Mouse (Mus musculus) forebrain, embryonic 15.5 days (tissue): ENCODE data around the gene Gm43638. TPM values are rescaled to one million over a fixed set of nuclear protein-coding genes. Genes with fewer than 3 reads are reported as not detected.
"Not testable (repeated sequence)": the region's sequence is repeated elsewhere in the genome, so short reads cannot be mapped to it uniquely, and the experiment has no call there.

Experiments
- ATAC-seq: fragments of 200-750 bp; cut with Nextera tagmentation; replicated peaks from 2 replicates; pipeline ENCODE4 v1.8.0; 2017; ENCODE audit warnings: mild to moderate bottlenecking, moderate TSS enrichment, moderate library complexity
- H3K27ac ChIP-seq: fragments of 300-500 bp; sonication (generic); replicated peaks from 2 replicates; pipeline ENCODE4 v1.5.1; 2015; ENCODE audit warnings: mild to moderate bottlenecking, inconsistent platforms
- H3K27me3 ChIP-seq: fragments of 300-500 bp; sonication (generic); 2 replicates; pipeline ENCODE4 v1.6.1; 2015; ENCODE audit warnings: inconsistent platforms
- H3K36me3 ChIP-seq: fragments of 300-500 bp; sonication (generic); 2 replicates; pipeline ENCODE4 v1.6.1; 2015; ENCODE audit warnings: mild to moderate bottlenecking, inconsistent platforms
- H3K4me1 ChIP-seq: fragments of 300-500 bp; sonication (generic); 2 replicates; pipeline ENCODE4 v1.6.1; 2015; ENCODE audit warnings: inconsistent platforms
- H3K4me2 ChIP-seq: fragments of 300-500 bp; sonication (generic); replicated peaks from 2 replicates; pipeline ENCODE4 v1.6.1; 2015; ENCODE audit warnings: mild to moderate bottlenecking, inconsistent platforms
- H3K4me3 ChIP-seq: fragments of 300-500 bp; sonication (generic); 2 replicates; pipeline ENCODE4 v1.5.1; 2015; ENCODE audit warnings: mild to moderate bottlenecking, inconsistent platforms
- H3K9ac ChIP-seq: fragments of 300-500 bp; sonication (generic); replicated peaks from 2 replicates; pipeline ENCODE4 v1.6.1; 2015; ENCODE audit warnings: mild to moderate bottlenecking, inconsistent platforms
- H3K9me3 ChIP-seq: fragments of 300-500 bp; sonication (generic); 2 replicates; pipeline ENCODE4 v1.6.1; 2016; ENCODE audit warnings: inconsistent platforms
- WGBS: fragments of 180-500 bp; shearing (Covaris S2); methylation state at CpG from one replicate; pipeline ENCODE4 v1.1.7; 2015; ENCODE audit warnings: mixed read lengths; 5-methylcytosine and 5-hydroxymethylcytosine counted together
- polyA plus RNA-seq: library from polyadenylated mRNA; unstranded; fragments of >200 nt; fragmentation: Nextera tagmentation; extraction: Ambion mirVana; gene quantifications from 2 replicates; pipeline ENCODE4 v1.2.1, GENCODE M21; 2015

The Gm43638 gene
- polyA plus RNA-seq, 1 experiment from 2014 or later = not detected

- ATAC-seq = no peak
- Histone ChIP-seq H3K36me3 (no peaks in the 10 kb centered on the region), H3K4me1 (no peaks in the 10 kb centered on the region), H3K27me3 (no peaks in the 10 kb centered on the region), H3K27ac (no peak overlapping the region), H3K4me3 (no peak overlapping the region), H3K9ac (no peak overlapping the region), H3K9me3 (no peaks in the 10 kb centered on the region), H3K4me2 (no peak overlapping the region)
- WGBS = 96% methylated on average over 3 of the region's 3 CpGs
Measured at GRCm38 (mm10) chr5:87456216-87456850, 30.3 kb downstream of the Gm43638 start.

GRCm38 (mm10) chr5:87455519-87455918 is 31.1 kb downstream of the Gm43638 start:
- Histone ChIP-seq H3K27me3 (no peaks in the 10 kb centered on the region), H3K36me3 (no peaks in the 10 kb centered on the region), H3K4me3 (no peak overlapping the region), H3K9ac (no peak overlapping the region), H3K4me2 (no peak overlapping the region), H3K9me3 (no peaks in the 10 kb centered on the region), H3K4me1 (no peaks in the 10 kb centered on the region), H3K27ac (no peak overlapping the region)
- ATAC-seq = no peak

- 74% methylated on average over 5 of the region's 5 CpGs for WGBS
- H3K4me2 ChIP-seq, H3K4me3 ChIP-seq, H3K27me3 ChIP-seq, ATAC-seq, H3K9ac ChIP-seq, H3K36me3 ChIP-seq, H3K27ac ChIP-seq, H3K9me3 ChIP-seq, H3K4me1 ChIP-seq: not testable (repeated sequence)
Measured at GRCm38 (mm10) chr5:87452514-87452913, 34.1 kb downstream of the Gm43638 start.

- no peak overlapping the region for H3K27ac ChIP-seq
- H3K36me3 ChIP-seq = no peaks in the 10 kb centered on the region
- H3K9me3 ChIP-seq = no peaks in the 10 kb centered on the region
- no peaks in the 10 kb centered on the region for H3K4me1 ChIP-seq
- no peak overlapping the region for H3K4me2 ChIP-seq
- no peak overlapping the region for H3K9ac ChIP-seq
- 44% methylated on average over 3 of the region's 3 CpGs for WGBS
- H3K27me3 ChIP-seq = no peaks in the 10 kb centered on the region
- ATAC-seq = no peak; the same call in 1 of the 2 replicates
- no peak overlapping the region for H3K4me3 ChIP-seq
Measured at GRCm38 (mm10) chr5:87436264-87436663, 50.3 kb downstream of the Gm43638 start.

- Histone ChIP-seq H3K9ac (no peak overlapping the region), H3K9me3 (no peaks in the 10 kb centered on the region), H3K4me1 (no peaks in the 10 kb centered on the region), H3K27ac (no peak overlapping the region), H3K27me3 (no peaks in the 10 kb centered on the region), H3K4me2 (no peak overlapping the region), H3K4me3 (no peak overlapping the region), H3K36me3 (no peaks in the 10 kb centered on the region)
- no peak for ATAC-seq
- 87% methylated on average over 3 of the region's 3 CpGs for WGBS
Measured at GRCm38 (mm10) chr5:87425676-87426075, 60.9 kb downstream of the Gm43638 start.

- not testable (repeated sequence) for H3K4me3 ChIP-seq, H3K27ac ChIP-seq, H3K4me2 ChIP-seq, H3K9ac ChIP-seq, ATAC-seq, H3K9me3 ChIP-seq, H3K4me1 ChIP-seq, H3K36me3 ChIP-seq, H3K27me3 ChIP-seq
- WGBS = 88% methylated on average over 1 of the region's 2 CpGs
Measured at GRCm38 (mm10) chr5:87424041-87424440, 62.6 kb downstream of the Gm43638 start, which contains the start of gene Ugt2b38. Gene Ugt2b38 (minus strand): TSS chr5:87424203.

Other genes with a start within 250 kb of the Gm43638 start
- gene Ugt2b37, start 232.0 kb downstream of the Gm43638 start, polyA plus RNA-seq = not detected in 2 replicates
- gene Ugt2a3, start 149.6 kb downstream of the Gm43638 start, polyA plus RNA-seq = not detected in 2 replicates
- not detected in 2 replicates for gene Ugt2b38, start 62.6 kb downstream of the Gm43638 start, polyA plus RNA-seq
- gene Ugt2a2, start 4.5 kb downstream of the Gm43638 start, polyA plus RNA-seq = not detected in 2 replicates
- gene Ugt2a1, start 4.1 kb upstream of the Gm43638 start, polyA plus RNA-seq = not detected in 2 replicates
- gene Sult1b1, start 51.4 kb upstream of the Gm43638 start, polyA plus RNA-seq = not detected in 2 replicates
- gene Sult1d1, start 82.2 kb upstream of the Gm43638 start, polyA plus RNA-seq = not detected in 2 replicates
- gene Sult1e1, start 104.8 kb upstream of the Gm43638 start, polyA plus RNA-seq = not detected in 2 replicates
- gene Csn1s1, start 179.4 kb upstream of the Gm43638 start, polyA plus RNA-seq = not detected in 2 replicates
- not detected in 2 replicates for gene Csn2, start 212.8 kb upstream of the Gm43638 start, polyA plus RNA-seq